Mouse (Mus musculus) forebrain, embryonic 14.5 days (tissue): ENCODE results near the gene Atxn2l. TPM values are rescaled to one million over a fixed set of nuclear protein-coding genes. Genes with fewer than 3 reads are reported as not detected.

Source experiments
- ATAC-seq: fragments of 200-750 bp; cut with Nextera tagmentation; 2 replicates; pipeline ENCODE4 v1.8.0; 2017; ENCODE audit warnings: mild to moderate bottlenecking, moderate library complexity
- DNase-seq: peaks from one replicate; pipeline ENCODE4 v3.0.0-alpha.2; 2015; ENCODE audit warnings: low spot score
- H3K27ac ChIP-seq: fragments of 300-500 bp; sonication (generic); 2 replicates; pipeline ENCODE4 v1.5.1; 2014; ENCODE audit warnings: low read depth, mild to moderate bottlenecking, control low read depth, low read length, moderate library complexity
- H3K27me3 ChIP-seq: fragments of 300-500 bp; sonication (generic); replicated peaks from 2 replicates; pipeline ENCODE4 v1.6.1; 2014; ENCODE audit warnings: low read length, control low read depth, mixed read lengths; ENCODE audit not compliant: control insufficient read depth, insufficient read depth
- H3K36me3 ChIP-seq: fragments of 300-500 bp; sonication (generic); 2 replicates; pipeline ENCODE4 v1.6.1; 2014; ENCODE audit warnings: low read length, control low read depth; ENCODE audit not compliant: control insufficient read depth, insufficient read depth
- H3K4me1 ChIP-seq: fragments of 300-500 bp; sonication (generic); 2 replicates; pipeline ENCODE4 v1.6.1; 2014; ENCODE audit warnings: antibody characterized with exemption, low read length, control low read depth; ENCODE audit not compliant: control insufficient read depth, insufficient read depth
- H3K4me2 ChIP-seq: fragments of 300-500 bp; sonication (generic); 2 replicates; pipeline ENCODE4 v1.6.1; 2014; ENCODE audit warnings: mild to moderate bottlenecking, control low read depth, low read length
- H3K4me3 ChIP-seq: fragments of 300-500 bp; sonication (generic); 2 replicates; pipeline ENCODE4 v1.5.1; 2014; ENCODE audit warnings: low read depth, low read length, control low read depth
- H3K9ac ChIP-seq: fragments of 300-500 bp; sonication (generic); 2 replicates; pipeline ENCODE4 v1.6.1; 2014; ENCODE audit warnings: mild to moderate bottlenecking, low read length, control low read depth, moderate library complexity
- H3K9me3 ChIP-seq: fragments of 300-500 bp; sonication (generic); replicated peaks from 2 replicates; pipeline ENCODE4 v1.6.1; 2016; ENCODE audit warnings: low read length, control low read depth, mixed read lengths; ENCODE audit not compliant: control insufficient read depth
- WGBS: fragments of 180-500 bp; shearing (Covaris S2); extraction: QIAGEN DNeasy Blood & Tissue Kit; methylation state at CpG from one replicate; pipeline ENCODE4 v1.1.7; 2014; 5-methylcytosine and 5-hydroxymethylcytosine counted together
- polyA plus RNA-seq: library from polyadenylated mRNA; unstranded; fragments of >200 nt; fragmentation: Nextera tagmentation; extraction: Ambion mirVana; gene quantifications from 2 replicates; pipeline ENCODE4 v1.2.1, GENCODE M21; 2014

Gene Atxn2l
- polyA plus RNA-seq, 1 experiment from 2014 or later = 36.5 TPM

DNA sequence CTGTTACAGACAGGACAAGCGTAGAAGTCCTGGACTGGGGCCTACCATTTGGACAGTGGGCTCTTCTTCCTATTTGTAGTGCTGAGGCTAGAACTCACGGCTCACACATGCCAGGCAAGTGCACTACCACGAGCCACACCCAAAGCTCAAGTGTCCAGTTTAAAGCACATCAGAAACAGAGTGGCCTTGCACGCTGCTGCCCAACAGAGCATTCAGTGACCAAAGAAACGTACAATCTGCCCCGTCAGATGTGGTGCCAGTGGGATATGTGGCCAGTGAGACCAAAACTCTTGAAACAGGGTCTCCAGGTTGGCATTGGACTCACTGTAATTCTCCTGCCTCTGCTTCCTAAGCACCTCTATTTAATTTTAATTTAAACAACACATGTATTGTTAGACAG, 52.6 kb downstream of the Atxn2l start:
- DNase-seq (no peak), ATAC-seq (no peak)
- WGBS = 85% methylated on average over 6 of the region's 6 CpGs

DNA sequence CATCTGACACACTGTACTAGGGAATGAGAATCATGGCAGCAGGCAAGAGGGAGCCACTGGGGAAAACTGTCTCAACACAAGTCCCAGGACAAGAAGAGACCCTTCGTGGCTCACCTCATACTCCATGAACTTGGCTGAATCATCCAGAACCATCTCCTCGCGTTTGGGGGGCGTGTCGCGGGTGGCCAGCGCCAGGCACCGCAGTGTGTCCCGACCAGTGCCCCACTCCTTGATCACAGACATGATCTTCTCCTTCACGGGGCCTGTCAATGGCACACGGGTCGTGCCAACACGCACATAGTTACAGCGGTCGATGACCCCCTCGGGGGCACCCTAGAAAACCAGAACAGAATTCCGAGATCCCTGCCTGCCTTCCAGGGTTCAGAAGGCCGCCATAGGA, 53.2 kb downstream of the Atxn2l start:
- DNase-seq = no peak
- Histone ChIP-seq H3K27ac (no peak overlapping the region), H3K9me3 (no peaks in the 10 kb centered on the region)

More for the DNA sequence above, 52.6 kb downstream of the Atxn2l start:
- Histone ChIP-seq H3K4me2 (no peak overlapping the region), H3K4me3 (no peak overlapping the region), H3K4me1 (no peaks in the 10 kb centered on the region), H3K9me3 (no peaks in the 10 kb centered on the region), H3K27ac (no peak overlapping the region), H3K36me3 (peaks cover 7% of the 10 kb centered on the region; the same call in 1 of the 2 replicates), H3K27me3 (no peaks in the 10 kb centered on the region), H3K9ac (no peak overlapping the region)

DNA sequence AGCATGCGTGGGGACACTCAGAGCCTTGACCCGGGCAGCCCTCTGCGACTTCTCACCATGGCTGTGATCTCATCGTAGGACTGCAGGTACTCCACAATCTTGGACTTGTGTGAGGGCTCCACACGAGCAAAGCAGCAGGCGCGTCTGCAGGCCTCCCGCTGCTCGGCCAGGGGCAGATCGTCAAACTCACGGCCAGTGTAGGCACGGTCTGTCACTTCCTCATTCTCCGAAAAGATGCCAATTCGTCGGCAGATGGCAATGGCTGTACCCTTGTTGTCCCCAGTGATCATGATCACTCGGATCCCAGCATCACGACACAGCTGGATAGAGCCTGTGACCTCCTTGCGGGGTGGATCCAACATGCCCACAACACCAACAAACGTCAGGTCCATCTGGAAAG, 54.8 kb downstream of the Atxn2l start:
- DNase-seq (no peak), ATAC-seq (no peak)
- Histone ChIP-seq H3K4me3 (no peak overlapping the region), H3K4me2 (no peak overlapping the region), H3K27ac (no peak overlapping the region), H3K4me1 (no peaks in the 10 kb centered on the region), H3K9me3 (no peaks in the 10 kb centered on the region), H3K27me3 (no peaks in the 10 kb centered on the region), H3K9ac (no peak overlapping the region), H3K36me3 (peaks cover 25% of the 10 kb centered on the region)
- 92% methylated on average over 19 of the region's 19 CpGs for WGBS

More for the DNA sequence above, 53.2 kb downstream of the Atxn2l start:
- H3K36me3 ChIP-seq = peaks cover 14% of the 10 kb centered on the region
- H3K4me3 ChIP-seq = no peak overlapping the region
- ATAC-seq = no peak
- H3K27me3 ChIP-seq = no peaks in the 10 kb centered on the region
- no peaks in the 10 kb centered on the region for H3K4me1 ChIP-seq
- H3K9ac ChIP-seq = no peak overlapping the region
- H3K4me2 ChIP-seq = no peak overlapping the region
- WGBS = 94% methylated on average over 18 of the region's 18 CpGs

DNA sequence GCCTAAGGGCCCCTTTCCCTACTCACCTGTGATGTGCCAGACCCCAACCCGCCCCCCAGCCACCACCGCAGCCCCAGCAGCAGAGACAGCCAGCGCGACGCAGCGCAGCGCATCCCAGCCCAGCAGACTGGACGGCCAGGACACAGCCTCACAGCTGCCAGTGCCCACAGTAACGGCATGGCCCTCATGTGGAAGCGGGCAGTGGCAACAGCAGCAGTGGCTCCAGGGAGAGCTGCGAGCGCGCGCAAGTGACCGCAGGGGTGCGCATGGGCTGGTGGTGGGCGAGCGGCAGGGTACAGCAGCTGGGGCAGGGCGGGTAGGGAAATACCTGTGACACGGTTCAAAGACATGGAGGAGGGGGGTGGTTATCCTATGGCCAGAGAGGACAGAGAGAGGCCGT, 57.0 kb downstream of the Atxn2l start:
- DNase-seq (no peak), ATAC-seq (no peak)
- H3K27me3 ChIP-seq = no peaks in the 10 kb centered on the region
- H3K4me3 ChIP-seq = no peak overlapping the region
- whole genome bisulfite sequencing = 93% methylated on average over 21 of the region's 21 CpGs
- no peak overlapping the region for H3K4me2 ChIP-seq
- no peak overlapping the region for H3K27ac ChIP-seq
- no peak overlapping the region for H3K9ac ChIP-seq
- no peaks in the 10 kb centered on the region for H3K9me3 ChIP-seq
- H3K4me1 ChIP-seq = no peaks in the 10 kb centered on the region
- peaks cover 36% of the 10 kb centered on the region for H3K36me3 ChIP-seq

DNA sequence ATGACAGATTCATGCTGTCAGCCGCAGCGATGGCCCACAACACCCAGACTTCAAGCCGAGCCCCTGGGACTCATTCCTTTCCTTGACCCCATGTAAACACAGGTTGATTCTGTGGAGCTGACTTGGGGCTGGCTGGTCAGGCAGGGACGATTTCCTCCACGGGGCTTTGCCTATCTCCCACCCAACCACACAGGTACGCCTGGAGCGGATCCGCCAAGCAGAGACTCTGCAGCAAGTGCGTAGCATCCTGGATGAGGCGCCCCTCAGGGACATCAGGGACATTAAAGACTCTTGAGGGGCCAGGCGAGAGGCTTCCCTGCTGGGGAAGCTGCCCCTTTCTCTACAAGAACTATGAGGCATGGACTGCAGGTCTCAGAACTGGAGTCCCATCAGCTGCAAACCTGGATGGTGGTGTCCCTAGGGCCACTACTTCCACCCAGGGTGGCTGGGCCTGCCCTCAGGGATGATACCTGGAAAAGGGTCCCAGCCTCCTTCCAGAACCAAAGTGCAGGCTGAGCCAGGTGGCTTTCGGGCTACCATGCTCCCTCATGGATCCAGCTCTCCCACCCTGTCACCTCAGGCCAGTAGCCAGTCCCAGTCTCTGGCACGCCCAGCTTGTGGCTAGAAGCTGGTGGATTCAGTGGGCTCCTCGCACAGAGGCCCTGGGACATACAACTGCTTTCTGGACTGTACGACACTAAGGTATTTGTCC, 58.0 kb downstream of the Atxn2l start:
- H3K4me1 ChIP-seq = no peaks in the 10 kb centered on the region
- no peaks in the 10 kb centered on the region for H3K27me3 ChIP-seq
- no peaks in the 10 kb centered on the region for H3K9me3 ChIP-seq
- DNase-seq (no peak), ATAC-seq (no peak)
- H3K36me3 ChIP-seq = peaks cover 36% of the 10 kb centered on the region
- H3K4me2 ChIP-seq = no peak overlapping the region
- H3K9ac ChIP-seq = no peak overlapping the region
- H3K27ac ChIP-seq = no peak overlapping the region
- no peak overlapping the region for H3K4me3 ChIP-seq
- WGBS = 93% methylated on average over 15 of the region's 15 CpGs

DNA sequence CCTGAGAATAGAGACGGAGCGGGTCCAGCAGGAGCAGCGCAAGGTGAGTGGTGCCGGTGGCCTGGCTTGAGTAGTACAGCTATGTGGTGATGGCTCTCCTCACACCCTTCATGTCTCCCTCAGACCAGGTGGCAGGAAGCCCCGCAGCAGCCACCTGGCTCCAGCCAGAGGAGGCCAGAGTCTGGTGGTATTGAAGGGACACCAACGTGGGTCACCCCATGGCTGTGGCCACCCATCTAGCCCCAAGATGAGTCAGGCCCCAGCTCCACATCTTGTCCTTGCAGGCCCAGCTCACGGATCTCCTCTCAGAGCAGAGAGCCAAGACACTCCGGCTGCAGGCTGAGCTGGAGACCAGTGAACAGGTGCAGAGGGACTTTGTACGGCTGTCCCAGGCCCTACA, 58.7 kb downstream of the Atxn2l start:
- ATAC-seq = no peak
- 94% methylated on average over 9 of the region's 9 CpGs for WGBS
- H3K4me2 ChIP-seq = no peak overlapping the region
- no peak overlapping the region for H3K9ac ChIP-seq
- no peak overlapping the region for H3K4me3 ChIP-seq
- H3K4me1 ChIP-seq = no peaks in the 10 kb centered on the region
- no peak overlapping the region for H3K27ac ChIP-seq
- H3K27me3 ChIP-seq = no peaks in the 10 kb centered on the region
- no peak for DNase-seq
- H3K9me3 ChIP-seq = no peaks in the 10 kb centered on the region
- peaks cover 36% of the 10 kb centered on the region for H3K36me3 ChIP-seq

DNA sequence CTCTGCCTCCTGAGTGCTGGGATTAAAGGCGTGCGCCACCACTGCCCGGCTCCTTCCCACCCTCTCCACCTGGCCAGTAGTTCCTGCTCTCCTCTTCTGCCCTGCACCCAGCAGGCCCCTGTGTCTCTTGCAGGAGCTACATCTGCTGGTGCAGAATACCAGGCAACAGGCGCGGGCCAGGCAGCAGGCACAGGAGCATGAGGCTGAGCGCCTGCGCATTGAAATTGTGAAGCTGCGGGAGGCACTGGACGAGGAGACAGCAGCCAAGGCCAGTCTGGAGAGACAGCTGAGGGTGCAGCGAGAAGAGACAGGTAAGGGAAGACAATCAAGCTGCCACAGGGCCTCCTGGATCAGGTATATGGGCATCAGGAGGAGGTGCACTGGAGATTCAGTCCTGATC, 59.2 kb downstream of the Atxn2l start:
- H3K4me1 ChIP-seq = no peaks in the 10 kb centered on the region
- H3K4me2 ChIP-seq = no peak overlapping the region
- no peak overlapping the region for H3K4me3 ChIP-seq
- no peaks in the 10 kb centered on the region for H3K9me3 ChIP-seq
- 92% methylated on average over 10 of the region's 10 CpGs for WGBS
- DNase-seq (no peak), ATAC-seq (no peak)
- H3K27me3 ChIP-seq = no peaks in the 10 kb centered on the region
- no peak overlapping the region for H3K27ac ChIP-seq
- H3K9ac ChIP-seq = no peak overlapping the region
- H3K36me3 ChIP-seq = peaks cover 36% of the 10 kb centered on the region

Other genes with a start within 250 kb of the Atxn2l start
- gene Sbk1, start 230.8 kb downstream of the Atxn2l start, polyA plus RNA-seq = 289 and 315 TPM in 2 replicates
- 0.50 and 0.91 TPM in 2 replicates for gene Lat, start 133.9 kb downstream of the Atxn2l start, polyA plus RNA-seq
- 48.4 and 53.8 TPM in 2 replicates for gene Spns1, start 126.0 kb downstream of the Atxn2l start, polyA plus RNA-seq
- 3.7 and 4.1 TPM in 2 replicates for gene Nfatc2ip, start 106.7 kb downstream of the Atxn2l start, polyA plus RNA-seq
- 0.33 TPM in 1 of 2 replicates, not detected in the other for gene Cd19, start 88.5 kb downstream of the Atxn2l start, polyA plus RNA-seq
- 15.6 and 21.4 TPM in 2 replicates for gene Rabep2, start 74.7 kb downstream of the Atxn2l start, polyA plus RNA-seq
- 0.12 and 0.24 TPM in 2 replicates for gene Atp2a1, start 40.3 kb downstream of the Atxn2l start, polyA plus RNA-seq
- 49.2 and 59.5 TPM in 2 replicates for gene Sh2b1, start 28.0 kb downstream of the Atxn2l start, polyA plus RNA-seq
- gene Tufm, start 16.1 kb downstream of the Atxn2l start, polyA plus RNA-seq = 135 and 147 TPM in 2 replicates
- 163 and 182 TPM in 2 replicates for gene Eif3c, start 63.0 kb upstream of the Atxn2l start, polyA plus RNA-seq
- gene Apobr, start 81.5 kb upstream of the Atxn2l start, polyA plus RNA-seq = 0.21 and 0.44 TPM in 2 replicates
- gene Cln3, start 82.4 kb upstream of the Atxn2l start, polyA plus RNA-seq = 24.0 and 28.0 TPM in 2 replicates
- gene Il27, start 91.5 kb upstream of the Atxn2l start, polyA plus RNA-seq = not detected in 2 replicates
- 7.0 and 8.5 TPM in 2 replicates for gene Nupr1, start 127.4 kb upstream of the Atxn2l start, polyA plus RNA-seq
- gene Sgf29, start 145.9 kb upstream of the Atxn2l start, polyA plus RNA-seq = 61.3 and 66.1 TPM in 2 replicates
- gene Sult1a1, start 173.0 kb upstream of the Atxn2l start, polyA plus RNA-seq = 3.3 and 5.7 TPM in 2 replicates
- gene Bola2, start 192.0 kb upstream of the Atxn2l start, polyA plus RNA-seq = 147 and 164 TPM in 2 replicates
- 8.8 and 10.1 TPM in 2 replicates for gene Slx1b, start 192.3 kb upstream of the Atxn2l start, polyA plus RNA-seq
- 97.2 and 111 TPM in 2 replicates for gene Coro1a, start 204.3 kb upstream of the Atxn2l start, polyA plus RNA-seq